Mouse (Mus musculus): ENCODE data around the gene Plscr4.

Gene Plscr4

GRCm38 (mm10) chr9:92457261-92458058 lies at the start of gene Plscr4:
Plscr4 (plus strand) TSS chr9:92457373.
- DNase-seq (ENCODE audit: low spot score) = peak; percentile 74

GRCm38 (mm10) chr9:92410225-92410624 lies 46.9 kb upstream of the Plscr4 start:
- no peak for DNase-seq (ENCODE audit: low spot score)

GRCm38 (mm10) chr9:92412045-92412444 lies 45.1 kb upstream of the Plscr4 start:
- DNase-seq (ENCODE audit: low spot score) = no peak

GRCm38 (mm10) chr9:92413684-92414083 lies 43.5 kb upstream of the Plscr4 start:
- no peak for DNase-seq (ENCODE audit: low spot score)

- DNase-seq (ENCODE audit: low spot score) = no peak
Observed at GRCm38 (mm10) chr9:92437781-92438180, 19.4 kb upstream of the Plscr4 start.

- DNase-seq (ENCODE audit: low spot score) = no peak
Observed at GRCm38 (mm10) chr9:92441468-92441867, 15.7 kb upstream of the Plscr4 start.

- no peak for DNase-seq (ENCODE audit: low spot score)
Observed at GRCm38 (mm10) chr9:92444536-92444935, 12.6 kb upstream of the Plscr4 start.

GRCm38 (mm10) chr9:92456605-92457004 lies 568 bp upstream of the Plscr4 start:
- DNase-seq (ENCODE audit: low spot score) = no peak

- DNase-seq (ENCODE audit: low spot score) = no peak
Observed at GRCm38 (mm10) chr9:92458059-92458402, 858 bp downstream of the Plscr4 start.

- no peak for DNase-seq (ENCODE audit: low spot score)
Observed at GRCm38 (mm10) chr9:92458418-92458817, 1.2 kb downstream of the Plscr4 start.

GRCm38 (mm10) chr9:92467724-92468123 lies 10.6 kb downstream of the Plscr4 start:
- no peak for DNase-seq (ENCODE audit: low spot score)

GRCm38 (mm10) chr9:92472256-92472855 lies 15.2 kb downstream of the Plscr4 start:
- DNase-seq (ENCODE audit: low spot score) = no peak

GRCm38 (mm10) chr9:92473178-92473577 lies 16.0 kb downstream of the Plscr4 start:
- DNase-seq (ENCODE audit: low spot score) = no peak

GRCm38 (mm10) chr9:92474244-92474643 lies 17.1 kb downstream of the Plscr4 start:
- no peak for DNase-seq (ENCODE audit: low spot score)

GRCm38 (mm10) chr9:92481663-92482062 lies 24.5 kb downstream of the Plscr4 start:
- DNase-seq (ENCODE audit: low spot score) = no peak

- no peak for DNase-seq (ENCODE audit: low spot score)
Observed at GRCm38 (mm10) chr9:92482551-92482950, 25.4 kb downstream of the Plscr4 start.

GRCm38 (mm10) chr9:92484710-92485267 lies 27.6 kb downstream of the Plscr4 start:
- no peak for DNase-seq (ENCODE audit: low spot score)

GRCm38 (mm10) chr9:92489857-92490256 lies 32.7 kb downstream of the Plscr4 start:
- no peak for DNase-seq (ENCODE audit: low spot score)

GRCm38 (mm10) chr9:92490319-92490718 lies 33.1 kb downstream of the Plscr4 start:
- DNase-seq (ENCODE audit: low spot score) = no peak

- DNase-seq (ENCODE audit: low spot score) = no peak
Observed at GRCm38 (mm10) chr9:92491274-92491673, 34.1 kb downstream of the Plscr4 start.

- peak; percentile 84 for DNase-seq (ENCODE audit: low spot score)
Observed at GRCm38 (mm10) chr9:92499710-92500410, 42.7 kb downstream of the Plscr4 start.

GRCm38 (mm10) chr9:92504256-92504655 lies 47.1 kb downstream of the Plscr4 start:
- no peak for DNase-seq (ENCODE audit: low spot score)

- DNase-seq (ENCODE audit: low spot score) = no peak
Observed at GRCm38 (mm10) chr9:92504889-92505288, 47.7 kb downstream of the Plscr4 start.
